Mouse (Mus musculus) spleen, postnatal 10 days (tissue): ENCODE measurements around the gene Eif2ak3.

Experiments used
- DNase-seq, 2 experiments: peaks; one replicate each; pipeline ENCODE4 v3.0.0; 2021 to 2022; ENCODE audit warnings: low spot score in 2 of 2

Gene Eif2ak3

GRCm38 (mm10) chr6:70831179-70831839, 13.0 kb upstream of the Eif2ak3 start:
- DNase-seq = no peak

DNA sequence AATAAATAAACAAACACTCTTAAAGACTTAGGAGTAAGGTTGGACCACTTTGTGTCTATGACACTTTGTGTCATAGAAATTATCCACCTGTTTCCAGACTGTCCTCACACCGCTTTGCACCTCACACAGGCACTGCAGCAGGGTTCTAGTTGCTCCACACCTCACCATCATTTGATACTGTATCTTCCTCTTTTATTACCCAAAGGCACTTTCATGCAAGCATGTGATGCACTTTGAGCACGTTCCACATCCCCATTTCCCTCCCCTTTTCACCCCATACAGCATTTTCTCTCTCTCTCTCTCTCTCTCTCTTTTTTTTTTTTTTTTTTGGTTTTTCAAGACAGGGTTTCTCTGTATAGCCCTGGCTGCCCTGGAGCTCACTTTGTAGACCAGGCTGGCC, 7.0 kb upstream of the Eif2ak3 start:
- DNase-seq = no peak

DNA sequence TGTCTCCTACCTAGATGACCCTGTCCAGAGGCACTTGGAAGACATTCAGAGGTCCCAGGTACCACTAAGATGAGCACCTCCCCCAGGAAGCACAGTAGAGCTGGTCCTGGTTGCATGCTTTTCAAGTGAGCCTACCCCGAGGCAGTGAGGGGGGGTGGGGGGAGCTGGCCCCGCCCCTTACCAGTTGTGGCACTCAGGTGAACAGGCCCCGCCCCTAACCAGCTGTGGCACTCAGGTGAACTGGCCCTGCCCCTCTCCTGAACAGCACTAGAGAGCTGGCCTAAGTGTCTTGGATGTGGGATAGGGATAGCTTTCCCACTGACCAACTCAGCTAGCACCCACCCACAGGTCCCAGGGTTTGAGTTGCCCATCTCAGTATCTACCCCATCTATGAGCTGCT, 5.8 kb upstream of the Eif2ak3 start:
- DNase-seq = no peak

GRCm38 (mm10) chr6:70840281-70840680, 4.0 kb upstream of the Eif2ak3 start:
- DNase-seq = no peak

DNA sequence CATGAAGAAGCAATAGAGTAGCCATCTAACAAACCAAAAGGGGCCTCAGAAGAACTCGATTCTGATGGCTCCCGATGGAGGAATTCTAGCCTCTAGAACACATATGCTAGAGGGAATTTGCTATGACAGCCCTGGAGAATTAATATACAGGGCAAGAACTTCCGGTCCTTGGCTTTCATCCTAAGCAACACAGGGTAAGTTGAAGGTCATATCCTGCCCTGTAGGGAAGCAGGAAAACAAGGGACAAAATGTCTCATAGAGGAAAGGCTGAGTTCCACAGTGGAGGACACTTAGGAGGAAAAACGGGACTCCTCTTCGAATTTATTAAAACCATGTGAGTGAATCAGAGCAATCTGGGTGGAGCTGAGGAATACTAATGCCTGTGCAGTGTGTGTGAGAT, 1.3 kb upstream of the Eif2ak3 start:
- no peak for DNase-seq

DNA sequence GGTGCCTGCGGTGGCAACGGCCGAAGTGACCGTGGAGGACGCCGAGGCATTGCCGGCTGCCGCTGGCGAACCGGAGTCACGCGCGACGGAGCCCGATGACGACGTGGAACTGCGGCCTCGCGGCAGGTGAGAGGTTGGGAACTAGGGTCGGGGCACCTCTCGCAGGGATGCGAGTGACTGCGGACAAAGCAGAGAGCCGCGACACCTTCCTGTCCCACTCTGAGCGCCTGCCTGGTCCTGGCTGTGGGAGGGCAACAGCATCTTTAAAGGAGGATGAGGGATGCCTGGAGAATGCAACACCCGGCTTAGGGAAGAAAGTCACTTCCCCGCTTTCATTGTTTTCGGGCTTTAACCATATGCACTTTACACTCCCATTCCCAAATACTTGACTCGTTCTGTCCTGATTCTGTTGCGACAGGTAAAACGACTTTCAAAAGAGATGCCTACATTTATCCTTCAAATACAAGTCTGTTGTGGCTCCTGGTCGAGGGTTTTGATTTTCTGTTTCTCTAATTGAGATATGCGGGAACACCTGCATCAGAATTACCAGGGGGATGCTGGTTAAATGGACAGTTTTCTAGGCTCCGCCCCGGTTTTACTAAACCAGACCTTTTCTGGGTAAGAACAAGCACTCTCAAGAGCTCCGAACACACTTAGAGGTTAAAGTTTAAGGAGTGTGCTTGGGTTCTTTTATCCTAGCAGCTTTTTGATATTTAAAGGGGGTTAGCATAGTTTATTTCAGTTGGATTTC, 756 bp downstream of the Eif2ak3 start:
- DNase-seq = peak in 1 of 2 experiments; percentile 58

DNA sequence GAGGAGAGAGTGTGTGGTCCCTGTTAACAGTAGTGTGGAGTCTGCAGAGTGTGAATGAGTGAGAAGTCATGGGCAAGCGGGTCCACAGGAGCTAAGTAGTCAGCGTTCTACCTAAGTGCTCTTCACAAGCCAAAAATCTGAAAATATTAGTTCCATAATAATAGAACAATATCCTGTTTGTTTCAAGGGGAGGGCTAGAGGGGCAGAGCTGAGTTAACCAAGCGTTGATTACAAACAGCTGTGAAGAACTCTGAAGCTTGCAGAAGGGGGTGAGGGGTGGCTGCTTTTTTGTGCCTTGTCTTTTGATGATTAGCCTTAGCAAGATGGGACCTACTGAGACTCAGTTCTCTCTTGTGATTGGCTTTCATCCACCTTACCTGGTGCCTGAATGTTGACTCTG, 3.1 kb downstream of the Eif2ak3 start:
- DNase-seq = no peak

GRCm38 (mm10) chr6:70853371-70853770, 9.1 kb downstream of the Eif2ak3 start:
- no peak for DNase-seq

GRCm38 (mm10) chr6:70855529-70856309, 11.4 kb downstream of the Eif2ak3 start:
- no peak for DNase-seq

GRCm38 (mm10) chr6:70862726-70863125, 18.4 kb downstream of the Eif2ak3 start:
- peak in 1 of 2 experiments; percentile 22 for DNase-seq

DNA sequence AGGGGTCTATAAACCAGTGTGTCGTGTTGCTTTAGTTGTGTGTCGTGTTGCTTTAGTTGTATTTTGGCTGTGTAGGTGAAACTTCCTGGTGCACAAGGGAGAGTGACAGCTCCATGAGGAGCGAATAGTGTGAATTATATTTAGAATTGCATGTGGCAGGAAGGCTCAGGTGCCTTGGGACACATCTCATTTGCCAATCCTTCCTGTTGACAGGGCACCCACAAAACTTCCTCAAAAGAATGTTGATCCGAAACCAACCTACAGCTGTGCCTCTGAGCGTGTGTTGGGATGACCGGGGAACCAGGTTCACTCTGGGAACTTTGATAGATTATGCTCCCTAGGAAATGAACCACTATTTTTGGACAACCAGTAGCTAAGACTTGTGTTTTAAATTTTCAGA, 20.0 kb downstream of the Eif2ak3 start:
- peak in 1 of 2 experiments; percentile 24 for DNase-seq

DNA sequence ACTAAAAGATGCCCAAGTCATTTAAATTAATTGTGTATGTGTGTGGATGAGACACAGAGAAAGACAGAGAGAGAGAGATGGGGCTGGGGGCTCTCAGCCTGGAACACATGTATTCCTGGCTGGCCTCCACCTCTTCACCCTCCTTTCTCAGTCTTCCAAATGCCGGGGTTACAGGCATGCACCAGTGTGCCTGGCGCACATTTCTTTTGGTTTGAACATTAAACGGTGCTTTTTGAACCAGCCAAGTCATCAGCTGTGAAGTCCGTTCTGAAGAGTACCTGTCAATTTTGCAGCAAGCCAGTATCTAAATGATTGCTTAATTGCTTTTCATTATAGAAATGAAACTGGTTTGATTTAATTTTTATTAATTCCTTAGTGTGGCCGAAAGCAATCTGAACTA, 22.4 kb downstream of the Eif2ak3 start:
- DNase-seq = no peak

DNA sequence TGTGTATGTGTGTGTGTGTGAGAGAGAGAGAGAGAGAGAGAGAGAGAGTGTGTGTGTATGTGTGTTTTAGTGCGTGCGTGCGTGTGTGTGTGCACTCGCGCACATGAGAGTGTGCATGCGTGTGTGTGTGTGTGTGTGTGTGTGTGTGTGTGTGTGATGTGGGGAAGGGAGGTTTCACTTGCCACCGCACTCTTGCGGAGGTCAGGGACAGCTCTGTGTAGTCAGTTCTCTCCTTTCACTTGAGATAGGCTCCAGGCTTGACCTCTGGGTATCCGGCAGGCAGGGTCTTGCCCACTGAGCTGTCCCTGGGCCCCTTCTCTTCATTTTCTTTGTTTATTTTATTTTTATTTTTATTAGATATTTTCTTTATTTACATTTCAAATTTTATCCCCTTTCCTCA, 23.0 kb downstream of the Eif2ak3 start:
- DNase-seq = no peak

DNA sequence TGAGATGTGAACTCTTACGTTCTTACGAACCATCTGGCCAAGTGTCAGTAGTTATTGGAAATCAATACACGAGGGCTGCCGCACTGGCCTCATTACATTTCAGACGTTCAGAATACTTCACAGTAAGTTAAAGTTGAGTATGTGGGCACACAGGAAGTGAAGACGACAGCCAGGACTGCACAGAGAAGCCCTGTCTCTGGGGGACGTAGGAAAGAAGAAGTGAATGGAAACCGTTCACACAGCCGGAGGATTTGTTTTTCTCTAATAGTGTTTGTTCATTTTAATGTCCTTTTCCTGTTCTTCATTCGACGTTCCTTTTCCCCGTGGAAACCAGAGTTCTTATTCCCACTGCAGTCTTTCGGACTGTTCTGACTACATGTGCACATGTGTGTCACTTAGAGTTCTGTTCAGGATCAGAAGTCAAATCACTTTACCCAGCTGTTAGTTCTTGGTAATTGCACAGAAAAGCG, 27.2 kb downstream of the Eif2ak3 start:
- DNase-seq = peak in 1 of 2 experiments; percentile 26

DNA sequence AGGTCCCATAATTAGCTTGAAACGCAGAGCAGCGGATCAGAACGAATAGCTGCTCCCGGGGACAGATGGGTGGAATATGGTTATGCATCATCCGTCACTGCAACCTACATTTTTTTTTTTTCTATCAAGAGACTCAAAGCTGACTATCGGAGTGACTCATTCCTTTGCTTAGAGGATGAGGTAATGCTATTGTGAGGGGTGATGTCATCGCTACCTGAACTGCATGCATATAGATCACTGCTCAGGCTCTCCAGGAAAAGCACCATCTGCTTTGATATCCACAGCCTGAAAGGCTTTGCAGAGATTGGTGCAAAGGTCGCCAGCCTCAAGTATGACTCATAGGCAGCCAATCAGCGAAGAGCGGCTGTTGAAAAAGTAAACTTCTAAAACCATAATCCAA, 27.8 kb downstream of the Eif2ak3 start:
- DNase-seq = no peak

DNA sequence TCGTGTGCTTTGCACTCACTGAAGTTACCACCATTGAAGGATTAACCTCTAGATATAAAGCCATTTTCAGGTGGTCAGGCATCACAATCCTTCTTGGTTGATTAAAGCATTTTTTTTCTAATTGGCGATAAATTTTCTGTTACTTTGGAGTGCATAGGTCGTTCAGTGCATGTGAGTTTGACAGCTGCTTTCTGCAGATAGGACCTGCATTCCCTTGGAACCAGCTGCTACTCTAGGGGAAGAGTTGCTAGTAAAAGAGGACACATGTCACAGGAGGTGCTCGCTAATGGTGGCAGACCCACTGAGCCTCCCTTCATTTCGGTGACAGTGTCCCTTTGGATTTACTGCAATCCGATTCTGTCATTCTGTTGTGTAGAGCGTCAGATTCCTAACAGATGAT, 28.3 kb downstream of the Eif2ak3 start:
- no peak for DNase-seq

- peak in 1 of 2 experiments; percentile 49 for DNase-seq
These were observed 29.9 kb downstream of the Eif2ak3 start for GRCm38 (mm10) chr6:70874035-70874775.

GRCm38 (mm10) chr6:70875017-70875416, 30.7 kb downstream of the Eif2ak3 start:
- DNase-seq = no peak

DNA sequence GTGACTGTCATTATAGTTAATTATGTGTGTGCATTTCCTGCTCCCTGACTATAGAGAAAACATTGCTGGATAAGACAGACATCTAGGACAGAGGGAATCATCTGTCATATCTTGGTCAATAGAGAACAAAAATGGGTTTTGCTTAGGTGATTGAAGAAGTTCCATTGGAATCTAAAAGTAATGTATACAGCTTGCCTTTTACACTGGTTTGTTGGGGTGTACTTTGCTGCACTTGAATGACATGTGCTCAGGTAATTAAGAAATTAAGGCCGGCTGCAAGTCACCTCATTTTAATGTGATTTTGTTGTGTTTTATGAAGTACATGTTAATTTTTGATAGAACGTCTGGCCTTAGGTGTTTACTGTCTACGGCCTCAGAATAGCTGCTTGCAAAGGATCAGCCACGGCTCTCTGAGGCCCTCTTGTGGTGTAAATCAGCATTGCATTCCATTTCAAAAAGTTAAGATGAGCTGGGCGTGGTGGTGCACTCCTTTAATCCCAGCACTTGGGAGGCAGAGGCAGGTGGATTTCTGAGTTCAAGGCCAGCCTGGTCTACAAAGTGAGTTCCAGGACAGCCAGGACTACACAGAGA, 36.5 kb downstream of the Eif2ak3 start:
- DNase-seq = peak; percentile 75 to 80

DNA sequence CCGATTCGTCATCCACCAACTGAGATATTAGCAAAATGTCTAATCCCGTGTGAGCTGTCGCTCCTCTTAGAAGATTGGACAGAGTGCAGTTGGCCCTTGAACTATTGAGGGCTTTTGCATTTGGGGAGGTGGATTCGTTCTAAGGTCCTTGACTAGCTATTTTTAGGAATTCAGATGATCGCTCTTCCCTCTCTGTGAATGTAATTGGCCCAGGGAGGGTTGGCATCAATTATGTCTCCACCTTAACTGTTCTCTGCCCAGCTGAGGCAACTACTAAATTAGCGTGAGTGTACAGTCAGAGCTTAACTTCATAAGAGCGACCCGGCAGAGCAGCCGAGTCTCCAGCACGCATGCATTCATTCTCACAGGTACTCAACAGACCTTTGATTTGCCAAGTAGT, 43.7 kb downstream of the Eif2ak3 start:
- no peak for DNase-seq

DNA sequence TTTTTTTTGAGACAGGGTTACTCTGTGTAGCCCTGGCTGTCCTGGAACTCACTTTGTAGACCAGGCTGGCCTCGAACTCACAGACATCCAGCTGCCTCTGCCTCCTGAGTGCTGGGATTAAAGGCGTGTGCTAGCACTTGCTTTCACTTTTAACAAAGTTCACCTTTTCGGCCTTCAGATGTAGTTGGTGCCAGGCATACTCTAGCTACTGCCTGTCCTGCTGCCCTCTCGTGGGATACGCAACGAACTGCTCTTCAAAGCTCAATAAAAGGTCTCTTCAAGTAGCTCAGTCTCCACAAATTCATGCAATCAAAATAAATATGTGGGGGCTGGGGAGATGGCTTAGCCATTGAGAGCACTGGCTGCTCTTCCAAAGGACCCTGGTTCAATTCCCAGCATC, 53.9 kb downstream of the Eif2ak3 start:
- DNase-seq = no peak
